Mouse (Mus musculus) mouse embryonic stem cell (cell line): Measurements from ENCODE around the gene Cdh1.

Source experiments
- in situ Hi-C, 2 experiments: fragments of 300-500 bp; cut with MboI; formaldehyde crosslinking; loops; 1 replicate in 1 of 2; 3 replicates in 1 of 2; pipeline ENCODE4 v1.14.3; 2019 to 2020; ENCODE audit warnings: low sequenced_read_pairs in 2 of 2, low pct_unique_long_range_greater_than_20kb in 1 of 2, mixed read lengths in 1 of 2; ENCODE audit not compliant: unreplicated experiment in 1 of 2

The Cdh1 gene

DNA sequence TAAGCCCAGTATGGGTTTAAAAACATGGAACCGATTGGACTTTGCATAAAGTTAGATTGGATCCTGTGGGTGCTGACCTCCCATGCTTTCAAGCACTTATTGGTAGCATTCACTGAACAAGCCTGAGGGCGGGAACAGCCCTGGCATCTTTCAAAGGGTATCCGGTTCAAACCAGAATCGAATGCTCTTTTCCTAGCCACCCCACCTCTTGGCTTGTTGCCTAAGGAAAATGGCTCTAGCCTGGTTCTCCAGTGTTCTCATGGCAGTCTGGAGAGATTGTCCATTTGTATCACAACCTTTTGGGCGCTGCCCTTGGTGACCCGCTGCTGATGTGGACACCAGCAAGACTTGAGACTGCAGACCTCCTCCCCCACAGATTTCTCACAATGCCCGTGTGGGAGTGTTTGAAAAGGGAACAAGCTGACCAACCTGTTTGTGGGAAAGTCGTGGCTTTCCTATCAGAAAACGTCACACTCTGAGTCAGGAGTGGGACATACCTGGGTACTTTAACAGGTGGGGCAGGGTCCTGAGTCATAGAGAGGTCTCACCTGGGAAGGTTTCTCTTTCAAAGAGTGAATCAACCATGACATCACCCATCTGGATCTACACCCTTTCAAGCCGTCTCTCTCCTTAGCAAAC, 12.6 kb downstream of the Cdh1 start:
- in situ Hi-C loops, result no loop called here

DNA sequence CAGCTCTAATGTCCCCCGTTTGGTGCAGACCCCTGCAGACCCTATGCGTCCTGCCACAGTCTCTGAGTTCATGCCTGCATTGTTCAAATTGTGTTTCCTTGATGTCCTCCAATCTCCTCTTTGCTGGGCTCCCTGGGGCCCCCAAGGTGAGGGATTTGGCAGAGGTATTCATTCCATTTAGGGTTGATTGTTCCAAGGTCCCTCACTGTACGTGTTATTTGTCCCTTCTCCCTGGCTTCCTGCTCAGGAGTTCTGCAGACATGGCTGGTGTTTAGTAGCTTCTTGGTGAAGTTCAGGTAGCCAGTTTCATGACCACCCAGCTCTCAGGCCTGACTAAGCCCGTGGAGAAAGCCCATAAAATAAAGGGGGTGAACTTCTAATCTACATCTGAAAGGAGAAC, 13.5 kb downstream of the Cdh1 start:
- in situ Hi-C loops, result no loop called here

DNA sequence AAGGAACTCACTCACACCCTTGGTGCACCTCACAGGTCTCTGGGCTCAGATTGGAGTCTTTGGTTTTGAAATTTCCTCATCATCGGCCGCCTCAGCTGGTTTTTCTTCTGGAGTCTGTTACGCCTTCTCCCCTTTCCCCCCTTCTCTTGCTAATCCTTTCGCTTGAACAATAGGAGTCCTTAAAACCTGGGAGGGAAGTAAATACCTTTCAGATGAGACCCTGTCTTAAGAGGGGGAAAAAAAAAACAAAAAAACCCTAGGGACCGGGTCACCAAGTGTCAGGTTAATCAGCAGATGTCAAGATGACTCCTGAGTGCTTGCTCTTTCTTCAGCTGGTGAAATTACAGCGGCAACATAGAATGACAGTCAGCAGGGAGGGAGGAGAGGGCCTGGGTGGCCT, 14.0 kb downstream of the Cdh1 start:
- in situ Hi-C loops, result no loop called here

DNA sequence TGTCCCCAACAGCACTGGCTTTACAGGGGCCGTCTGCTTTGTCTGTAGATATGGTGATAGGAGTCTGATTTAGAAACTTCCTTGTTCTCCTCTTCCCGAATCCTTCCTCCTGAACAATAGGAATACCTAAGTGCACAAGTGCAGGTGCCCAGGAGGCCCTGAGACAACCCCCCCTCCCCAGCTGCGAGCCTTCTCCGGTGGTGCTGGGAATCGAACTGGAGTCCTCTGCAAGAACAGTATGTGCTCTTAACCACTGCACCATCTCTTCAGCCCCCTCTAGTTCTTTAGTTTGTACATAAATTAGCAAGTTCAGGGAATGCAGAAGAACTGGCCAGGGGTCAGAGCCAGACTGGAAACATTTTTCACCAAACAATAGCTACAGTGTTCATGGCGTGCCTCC, 14.7 kb downstream of the Cdh1 start:
- in situ Hi-C loops, result no loop called here

DNA sequence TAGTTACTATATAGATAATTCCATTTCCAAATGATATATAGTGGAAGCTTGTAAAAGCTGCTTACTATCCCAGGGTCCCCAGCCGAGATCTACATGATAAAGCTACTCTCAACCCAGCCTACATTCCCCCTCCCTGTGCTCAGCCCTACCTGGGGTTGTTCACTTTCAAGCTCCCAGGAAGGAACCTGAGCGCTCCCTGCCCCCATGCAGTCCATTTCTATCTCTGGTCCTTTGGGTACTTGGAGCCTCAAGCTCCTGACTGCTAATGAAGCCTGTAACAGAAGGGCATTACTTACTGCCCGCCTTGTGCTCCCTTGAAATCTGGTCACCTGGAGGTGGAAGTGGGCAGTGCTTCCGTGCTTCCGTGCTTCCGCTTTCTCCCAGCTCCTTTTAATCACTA, 15.2 kb downstream of the Cdh1 start:
- in situ Hi-C loops, result no loop called here

DNA sequence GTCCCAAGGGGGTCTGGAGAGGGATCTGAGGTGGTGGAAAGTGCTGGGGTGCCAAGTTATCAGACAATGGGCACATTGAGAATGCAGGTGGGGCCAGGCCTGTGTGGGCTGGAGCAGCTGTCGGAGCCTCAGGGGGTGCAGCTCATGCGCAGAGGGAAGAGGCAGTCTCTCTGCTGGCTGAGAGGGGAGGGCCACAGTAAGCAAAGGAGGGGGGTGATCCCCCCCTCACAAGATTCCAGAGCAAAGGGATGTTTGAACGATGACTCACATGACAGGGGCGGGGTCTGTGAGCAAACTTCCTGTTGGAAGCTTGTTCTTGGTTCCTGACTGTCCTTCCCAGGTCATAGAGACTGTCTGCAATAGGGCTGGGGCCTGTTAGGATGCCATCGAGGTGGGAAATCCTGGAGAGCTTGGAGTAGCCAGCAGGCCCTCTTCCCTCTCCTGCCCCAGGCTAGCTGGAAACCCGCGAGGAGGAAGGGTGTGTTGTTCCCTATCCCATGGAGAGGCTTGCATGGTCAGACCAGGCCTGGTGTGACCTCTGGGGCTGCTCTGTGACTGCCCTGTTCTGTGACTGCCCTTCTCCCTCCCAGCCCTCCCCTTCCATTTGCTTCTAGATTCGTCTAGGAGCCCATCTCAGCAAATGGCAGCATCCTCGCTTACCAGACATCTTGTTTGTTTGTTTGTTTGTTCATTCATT, 16.5 kb downstream of the Cdh1 start:
- in situ Hi-C loops, result no loop called here

DNA sequence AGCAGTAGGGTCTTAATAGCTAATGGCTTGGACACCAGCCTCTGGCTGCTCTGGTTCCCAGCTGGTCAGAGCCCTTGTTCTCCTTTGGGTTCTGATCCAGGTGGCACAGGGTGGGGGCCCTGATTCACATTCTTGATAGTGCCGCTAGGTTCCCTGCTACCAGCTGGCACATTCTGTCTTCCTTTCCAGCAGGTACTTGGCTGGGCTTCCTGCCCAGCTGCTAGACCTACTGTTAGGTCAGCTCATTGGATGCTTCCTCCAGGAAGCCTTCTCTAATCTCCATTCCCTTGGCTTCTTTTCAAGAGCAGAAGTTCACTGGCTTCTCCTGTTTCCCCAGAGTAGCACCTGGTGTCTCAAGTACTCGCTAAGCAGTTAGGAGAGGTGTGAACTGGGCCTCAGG, 17.3 kb downstream of the Cdh1 start:
- in situ Hi-C loops, result no loop called here

DNA sequence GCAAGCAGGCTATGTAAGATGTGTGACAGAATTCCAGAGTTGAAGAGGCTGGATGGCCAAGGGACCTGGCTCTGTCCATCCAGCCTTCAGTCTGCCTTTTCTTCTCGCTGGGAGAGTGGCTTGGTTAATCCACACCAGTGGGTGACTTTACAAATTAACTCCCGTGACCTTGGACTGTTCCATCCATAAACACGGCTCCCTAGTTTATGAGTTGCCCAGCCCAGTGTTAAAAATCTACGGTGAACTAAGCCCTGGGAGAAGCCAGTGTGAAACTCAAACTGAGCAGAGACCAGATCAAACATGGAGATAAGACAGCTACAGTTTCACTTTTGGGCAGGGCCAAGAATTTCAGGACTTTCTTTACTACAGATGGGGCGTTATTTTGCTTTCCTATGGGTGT, 19.9 kb downstream of the Cdh1 start:
- in situ Hi-C loops, result no loop called here

DNA sequence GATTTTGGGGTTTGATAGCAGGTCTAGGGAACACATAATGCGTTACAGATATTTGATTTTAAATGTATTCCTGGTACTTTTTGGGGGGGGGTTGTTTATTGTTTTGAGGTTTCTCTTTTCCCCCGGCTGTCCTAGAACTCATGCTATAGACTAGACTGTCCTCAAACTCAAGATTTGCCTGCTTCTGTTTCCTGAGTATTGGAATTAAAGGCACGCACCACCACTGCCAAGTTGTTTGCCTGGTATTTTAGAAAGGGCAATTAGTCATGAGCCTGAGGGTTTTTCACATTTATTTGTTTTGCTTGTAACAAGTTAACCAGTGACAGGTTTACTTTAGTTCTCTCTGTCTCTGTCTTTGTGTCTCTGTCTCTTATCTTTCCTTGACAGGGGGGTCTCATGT, 20.3 kb downstream of the Cdh1 start:
- in situ Hi-C loops, result no loop called here

DNA sequence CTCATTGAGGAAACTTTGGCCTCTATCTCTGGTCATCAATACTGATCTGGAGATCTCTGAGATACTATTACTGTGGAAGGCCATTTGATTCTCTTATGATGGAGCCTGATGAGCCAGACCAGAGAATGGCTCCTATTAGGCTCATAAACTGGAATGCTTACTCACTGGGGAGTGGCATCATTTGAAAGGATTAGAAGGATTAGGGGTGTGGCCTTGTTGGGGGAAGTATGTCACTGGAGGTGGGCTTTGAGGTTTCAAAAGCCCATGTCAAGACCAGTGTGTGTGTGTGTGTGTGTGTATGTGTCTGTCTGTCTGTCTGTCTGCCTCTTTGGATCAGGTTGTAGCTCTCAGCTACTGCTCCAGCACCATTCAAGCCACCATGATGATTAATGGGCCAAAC, 20.8 kb downstream of the Cdh1 start:
- in situ Hi-C loops, result no loop called here

DNA sequence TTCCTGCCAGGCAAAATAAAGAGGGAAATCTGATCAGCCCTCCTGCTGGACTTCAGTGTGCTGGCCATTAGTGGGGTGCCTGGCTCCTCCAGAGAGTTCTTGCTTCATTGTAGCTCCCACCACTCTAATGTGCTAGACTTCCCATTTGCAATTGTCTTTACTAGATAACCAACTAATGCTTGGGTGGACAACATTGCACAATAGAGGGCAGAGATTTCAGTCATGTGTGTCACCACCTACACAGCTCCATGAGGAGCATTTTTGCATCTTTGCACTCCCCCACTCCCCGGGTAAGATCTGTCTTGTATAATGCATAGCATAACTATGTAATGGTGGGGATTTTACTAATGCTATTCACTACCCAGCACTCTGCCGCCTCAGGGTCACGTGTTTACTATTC, 21.6 kb downstream of the Cdh1 start:
- in situ Hi-C loops, result no loop called here

DNA sequence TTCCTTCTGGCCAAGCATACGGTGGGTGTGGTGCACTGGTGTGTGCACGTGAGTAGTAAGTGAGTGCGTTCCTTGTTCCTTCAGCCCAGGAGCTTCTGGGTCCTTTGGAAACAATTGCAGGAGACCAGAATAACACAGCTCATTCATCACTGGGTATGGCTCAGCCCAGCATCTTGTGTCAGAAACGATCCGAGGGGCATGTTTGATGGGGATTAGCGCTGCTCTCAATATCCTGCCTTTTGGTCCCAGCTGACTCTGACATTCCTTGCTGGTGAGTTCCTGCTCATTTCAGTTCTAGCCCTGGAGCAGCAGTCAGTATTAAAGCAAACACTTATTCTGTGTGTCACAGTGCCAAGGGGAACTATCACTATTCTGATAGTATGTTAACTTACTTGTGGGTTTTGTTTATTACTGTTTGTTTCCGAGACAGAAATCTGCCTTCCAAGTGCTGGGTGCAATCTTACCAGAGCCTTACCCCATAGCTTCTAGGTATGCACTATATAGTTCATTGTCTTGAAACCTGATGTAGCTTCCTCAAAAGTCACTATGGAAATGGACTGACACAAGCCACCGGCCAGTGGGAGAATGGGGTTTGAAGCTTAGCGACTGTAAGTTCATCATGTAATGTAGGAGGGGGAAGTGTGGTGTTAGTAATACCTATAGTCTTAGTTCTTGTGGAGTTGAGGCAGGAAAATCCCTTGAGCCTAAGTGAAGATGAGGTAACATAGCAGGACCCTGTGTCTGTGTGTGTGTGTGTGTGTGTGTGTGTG, 23.1 kb downstream of the Cdh1 start:
- in situ Hi-C loops, result no loop called here

DNA sequence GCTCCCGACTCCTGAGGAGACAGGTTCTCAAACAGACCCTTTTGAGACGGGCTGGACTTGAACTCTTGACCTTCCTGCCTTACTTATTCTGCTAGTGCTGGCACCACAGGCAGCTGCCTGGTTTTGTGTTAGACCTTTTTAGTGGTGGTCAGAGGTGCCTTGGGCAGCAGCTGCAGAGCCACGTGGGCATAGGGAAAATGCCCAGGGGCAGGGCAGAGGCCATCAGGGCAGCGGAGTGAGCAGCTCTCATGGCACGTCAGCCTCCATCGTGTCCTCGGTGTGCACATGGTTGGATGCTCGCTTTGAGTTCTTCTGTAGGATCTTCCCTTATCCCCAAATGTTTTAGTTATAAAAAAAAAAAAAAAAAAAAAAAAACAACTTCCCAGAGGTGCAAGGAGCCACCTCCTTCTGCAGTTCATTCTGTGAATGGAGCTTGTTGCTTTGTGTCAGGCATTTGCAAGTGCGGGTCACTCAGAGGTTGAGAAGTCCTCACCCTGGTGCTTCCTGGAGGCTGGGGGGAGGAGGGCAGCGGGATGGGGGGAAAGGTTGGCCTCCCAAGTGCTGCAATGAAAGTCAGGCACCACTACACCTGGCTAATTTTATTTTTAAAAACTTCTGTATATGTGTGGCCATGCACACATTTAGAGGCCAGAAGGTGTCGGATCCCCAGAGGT, 25.3 kb downstream of the Cdh1 start:
- in situ Hi-C loops, result no loop called here

DNA sequence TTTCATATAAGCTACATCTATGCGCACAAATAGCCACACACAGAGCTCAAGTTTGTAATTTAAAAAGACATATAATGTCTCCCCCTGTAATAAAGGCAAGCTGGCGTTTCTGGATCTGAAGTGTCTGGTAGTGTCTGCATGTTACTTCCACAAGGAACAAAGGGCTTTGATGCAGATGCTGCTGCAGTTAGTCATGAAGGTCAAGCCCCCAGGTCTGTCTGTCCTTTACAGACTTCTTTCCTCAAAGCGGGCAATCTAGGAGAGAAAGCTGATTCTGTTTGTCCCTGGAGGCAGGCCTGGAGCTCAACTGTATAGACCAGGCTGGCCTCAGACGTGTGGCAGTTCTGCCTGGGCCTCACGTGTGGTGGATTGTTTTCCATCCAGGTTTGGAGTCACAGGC, 26.3 kb downstream of the Cdh1 start:
- in situ Hi-C loops, result no loop called here

DNA sequence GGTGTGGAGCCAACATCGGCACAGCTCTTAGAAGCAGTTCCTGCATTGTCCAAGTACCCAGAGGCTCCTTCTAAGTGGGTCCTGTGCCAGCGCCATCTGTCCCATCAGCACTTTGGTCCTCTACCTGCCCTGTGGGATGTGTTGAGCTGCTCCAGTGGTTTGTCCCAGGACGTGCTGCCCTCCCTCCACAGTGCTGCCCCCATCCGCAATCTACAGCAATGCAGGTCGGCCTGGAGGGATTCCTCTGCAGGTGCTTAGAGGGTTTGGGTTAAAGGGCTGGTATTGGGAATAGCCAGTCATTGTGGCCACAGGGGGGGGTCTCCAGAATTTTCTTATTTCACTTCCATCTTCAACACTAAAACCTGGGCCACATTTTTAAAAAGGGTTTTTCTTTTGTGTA, 28.8 kb downstream of the Cdh1 start:
- in situ Hi-C loops, result no loop called here

DNA sequence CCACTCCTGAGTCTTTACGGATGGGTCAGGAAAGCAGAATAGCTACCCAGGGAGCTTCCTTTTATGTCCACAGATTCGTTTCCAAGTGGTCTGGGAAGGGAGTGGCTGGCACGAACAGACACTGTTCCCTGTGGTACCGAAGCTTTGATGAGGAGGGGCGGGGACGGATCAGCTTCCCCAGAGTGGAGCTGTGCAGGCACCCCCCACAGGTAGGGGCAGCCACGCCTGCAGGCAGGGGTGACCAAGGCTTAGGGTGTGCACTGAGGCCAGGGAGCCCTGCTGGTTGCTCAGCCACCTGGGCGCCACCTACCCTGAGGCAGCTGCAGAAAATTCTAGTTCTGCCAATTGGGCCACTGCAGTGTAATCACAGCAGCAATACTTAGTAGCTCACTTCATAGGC, 29.5 kb downstream of the Cdh1 start:
- in situ Hi-C loops, result no loop called here

DNA sequence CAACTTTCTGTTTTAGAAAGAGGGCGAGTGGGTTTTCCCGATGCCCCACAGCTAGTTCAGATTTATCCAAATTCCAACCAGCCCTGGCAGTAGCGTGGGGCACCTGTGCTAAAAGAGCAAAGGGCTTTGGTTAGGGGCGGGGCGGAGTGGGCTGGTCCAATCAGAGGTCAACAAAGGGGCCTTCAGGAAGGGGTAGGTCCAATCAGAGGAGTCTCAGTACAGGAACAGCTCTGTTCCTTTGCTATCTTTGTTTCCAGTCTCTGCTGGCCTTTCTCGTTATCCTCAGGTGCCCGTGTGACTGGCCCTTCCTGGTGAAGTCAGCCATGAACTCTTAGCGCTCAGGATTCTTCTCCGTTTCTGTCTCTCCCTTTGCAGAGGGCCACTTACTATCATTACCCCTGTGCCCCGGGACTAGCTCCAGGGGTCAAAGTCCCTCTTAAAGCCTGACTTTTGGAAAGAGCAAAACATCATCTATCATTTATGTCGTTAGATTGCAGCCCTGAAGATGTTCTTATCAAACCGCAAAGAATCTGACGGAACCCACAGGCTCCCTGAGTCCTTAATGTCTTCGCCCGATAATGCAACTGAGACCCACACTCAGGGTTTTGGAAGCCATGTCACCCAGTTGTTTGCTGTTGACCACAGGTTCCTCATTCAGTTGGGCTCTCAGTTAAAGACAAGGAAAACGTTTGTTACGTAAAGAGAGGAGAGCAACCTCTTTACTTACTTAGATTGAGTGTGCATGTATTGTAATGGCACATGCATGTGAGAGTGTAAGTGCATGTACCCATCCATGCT, 30.4 kb downstream of the Cdh1 start:
- in situ Hi-C loops, result no loop called here

DNA sequence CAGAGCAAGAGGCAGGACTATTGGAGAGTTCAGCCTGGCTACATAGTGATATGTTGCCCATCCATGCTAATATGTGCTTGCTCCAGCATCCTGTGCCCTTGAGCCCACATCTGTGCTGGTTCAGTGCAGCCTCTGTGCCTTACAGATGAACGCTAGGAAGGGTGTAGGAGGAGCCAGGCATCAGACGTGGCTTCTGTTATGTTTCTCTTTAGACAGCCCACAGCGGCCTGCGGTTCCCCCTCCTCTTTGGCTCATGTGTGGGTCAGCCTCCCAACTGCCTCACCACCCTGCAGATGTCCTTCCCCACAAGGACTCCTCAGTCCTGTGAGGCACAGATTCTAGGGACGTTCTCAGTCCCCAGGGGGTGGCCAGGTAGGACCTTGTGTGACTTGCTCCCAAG, 32.1 kb downstream of the Cdh1 start:
- in situ Hi-C loops, result no loop called here

DNA sequence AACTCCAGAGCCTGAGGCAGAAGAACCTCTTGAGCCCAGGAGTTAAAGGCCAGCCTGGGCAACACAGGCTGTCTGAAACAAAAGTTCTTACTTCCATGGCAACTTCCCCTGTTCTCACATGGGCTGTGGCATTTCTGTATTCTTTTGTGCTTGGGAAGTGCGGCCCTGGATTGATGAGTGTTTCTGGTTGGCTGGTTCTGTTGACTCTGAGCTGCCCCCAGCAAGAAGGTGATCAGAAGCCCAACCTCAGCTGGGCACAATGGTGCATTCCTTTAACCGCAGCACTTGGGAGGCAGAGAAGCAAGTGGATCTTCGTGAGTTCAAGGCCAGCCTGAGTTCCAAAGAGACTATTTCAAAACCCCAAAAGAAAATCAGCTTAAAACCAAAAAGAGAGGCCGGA, 34.3 kb downstream of the Cdh1 start:
- in situ Hi-C loops, result no loop called here
